Mouse (Mus musculus) ovary, postnatal 36 days (tissue): ENCODE data around the gene Ssc4d.
A peak's percentile ranks its signal among the peaks of the same experiment; 100 is the strongest.

Experiments
- DNase-seq: peaks from one replicate; pipeline ENCODE4 v3.0.0; 2022; ENCODE audit warnings: low spot score, mixed read lengths

Gene Ssc4d

DNA sequence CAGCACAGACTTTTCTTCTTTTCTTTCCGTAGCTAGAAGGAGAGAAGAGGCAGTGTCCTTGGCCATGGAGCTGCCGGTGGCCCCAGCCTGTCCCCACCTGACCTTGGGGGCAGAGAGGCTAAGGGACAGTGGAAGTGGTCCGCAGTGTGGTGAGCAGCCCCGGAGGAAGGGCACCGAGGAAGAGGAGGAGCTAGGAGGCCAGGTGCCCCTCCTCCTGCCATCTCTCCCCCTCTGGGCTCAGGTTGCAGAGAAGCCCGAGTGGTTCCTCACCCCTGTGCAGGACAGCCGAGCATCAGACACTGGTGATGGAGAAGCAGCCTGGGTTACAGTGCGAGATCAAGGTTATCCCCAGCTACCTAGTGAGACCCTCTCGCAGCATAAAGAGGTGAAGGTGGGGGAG lies at the start of gene Ssc4d:
TSS of gene Ssc4d (minus strand) at position 167 of the 400 bp plus-strand sequence.
- DNase-seq, result no peak

GRCm38 (mm10) chr5:136019907-136020306 lies 45.6 kb upstream of the Ssc4d start:
- peak; percentile 20 for DNase-seq

DNA sequence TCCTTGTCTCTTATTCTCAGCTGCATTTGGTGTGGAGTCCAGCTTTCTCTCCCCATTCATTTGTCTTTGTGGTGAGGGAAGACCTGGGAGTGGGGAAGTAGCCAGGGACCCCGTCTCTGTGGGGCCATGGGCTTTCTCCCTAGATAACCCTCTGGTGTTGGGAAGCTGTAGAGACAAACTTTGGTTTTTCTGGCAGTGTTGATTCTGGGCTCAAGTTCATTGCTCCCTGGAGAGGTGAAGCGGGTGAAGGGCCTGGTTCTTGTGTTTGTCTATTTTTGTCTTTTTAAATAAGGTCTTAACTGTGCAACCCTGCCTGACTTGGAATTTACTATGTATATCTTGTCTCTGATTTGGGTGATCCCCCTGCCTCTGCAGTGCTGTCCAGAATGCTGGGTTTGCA lies 44.4 kb upstream of the Ssc4d start:
- DNase-seq, result no peak

DNA sequence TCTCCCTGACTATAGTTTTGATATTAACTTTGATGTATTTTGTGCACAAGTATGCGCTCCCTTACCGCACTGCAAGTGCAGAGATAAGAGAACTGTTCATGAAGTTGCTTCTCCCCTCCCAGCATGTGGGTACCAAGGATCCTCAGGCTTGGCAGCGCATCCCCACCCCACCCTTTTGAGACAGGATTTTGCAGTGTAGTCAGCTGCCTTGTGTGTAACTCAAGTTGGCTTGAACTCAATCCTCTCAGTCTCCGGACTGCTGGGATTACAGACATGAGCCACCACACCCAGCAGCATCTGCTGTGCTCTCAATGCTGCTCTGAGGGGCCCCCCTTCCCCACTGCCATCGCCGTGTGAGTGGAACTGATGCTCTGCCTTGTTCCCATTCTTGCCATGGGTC lies 42.9 kb upstream of the Ssc4d start:
- no peak for DNase-seq

- peak; percentile 78 for DNase-seq
Observed at GRCm38 (mm10) chr5:136016014-136016876, 41.9 kb upstream of the Ssc4d start.

DNA sequence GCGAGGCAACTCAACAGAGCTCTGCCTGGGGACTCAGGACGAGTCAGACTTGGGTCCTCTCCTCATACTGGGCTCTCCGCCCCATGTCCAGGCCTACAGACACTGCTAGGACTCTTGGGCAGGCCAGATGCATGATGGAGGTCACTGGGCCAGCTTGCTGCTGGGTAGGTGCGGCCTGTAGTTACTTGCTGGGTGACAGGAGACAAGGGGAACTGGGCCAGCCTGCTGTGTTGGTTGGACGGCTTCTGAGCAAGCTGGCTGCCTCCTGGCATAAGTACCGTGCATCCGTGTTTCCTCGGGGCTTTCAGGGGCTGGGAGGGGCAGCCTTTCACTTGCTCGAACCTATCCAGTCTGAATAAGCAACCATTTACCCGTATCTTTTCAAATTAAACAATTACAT lies 41.3 kb upstream of the Ssc4d start:
- peak; percentile 19 for DNase-seq

- peak; percentile 67 for DNase-seq
Observed at GRCm38 (mm10) chr5:136014877-136015276, 40.5 kb upstream of the Ssc4d start.

GRCm38 (mm10) chr5:136007745-136008144 lies 33.4 kb upstream of the Ssc4d start:
- DNase-seq, result no peak

DNA sequence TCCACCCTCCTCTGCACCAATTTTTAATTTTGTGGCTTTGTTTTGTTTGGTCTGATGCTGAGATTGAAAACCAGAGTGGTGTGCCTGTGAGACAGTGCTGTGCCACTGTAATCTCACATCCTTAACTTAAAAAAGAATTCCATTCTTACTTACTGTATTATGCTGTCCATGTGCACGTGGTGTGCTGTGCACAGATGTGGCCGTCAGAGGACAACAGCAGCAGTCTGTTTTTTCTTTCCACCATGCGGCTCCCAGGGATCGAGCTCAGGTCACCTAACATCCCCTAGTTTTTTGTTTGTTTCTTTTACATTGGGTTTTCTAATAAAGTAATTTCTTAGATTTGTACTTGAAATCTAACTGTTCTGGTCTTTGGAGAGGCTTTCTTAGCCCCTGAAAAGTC lies 30.2 kb upstream of the Ssc4d start:
- DNase-seq, result no peak

DNA sequence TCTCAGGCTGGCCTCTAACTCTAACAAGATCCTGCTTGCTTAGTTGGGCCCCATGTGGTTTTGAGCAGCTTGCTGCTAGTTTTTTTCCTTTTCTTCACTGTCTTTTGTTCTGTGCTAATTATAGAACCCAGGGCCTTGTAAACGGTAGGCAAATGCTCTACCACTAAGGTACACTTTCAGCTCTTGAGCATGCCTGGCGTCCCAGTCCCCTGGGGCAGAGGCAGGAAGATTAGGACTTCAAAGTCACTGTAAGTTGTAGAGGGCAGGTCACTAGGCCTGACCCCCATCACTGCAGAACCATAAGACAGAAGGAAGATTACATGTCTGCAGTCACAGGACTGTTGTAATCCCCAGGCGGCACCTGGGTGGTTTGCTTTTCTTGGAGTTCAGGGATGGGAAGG lies 28.4 kb upstream of the Ssc4d start:
- DNase-seq, result no peak

DNA sequence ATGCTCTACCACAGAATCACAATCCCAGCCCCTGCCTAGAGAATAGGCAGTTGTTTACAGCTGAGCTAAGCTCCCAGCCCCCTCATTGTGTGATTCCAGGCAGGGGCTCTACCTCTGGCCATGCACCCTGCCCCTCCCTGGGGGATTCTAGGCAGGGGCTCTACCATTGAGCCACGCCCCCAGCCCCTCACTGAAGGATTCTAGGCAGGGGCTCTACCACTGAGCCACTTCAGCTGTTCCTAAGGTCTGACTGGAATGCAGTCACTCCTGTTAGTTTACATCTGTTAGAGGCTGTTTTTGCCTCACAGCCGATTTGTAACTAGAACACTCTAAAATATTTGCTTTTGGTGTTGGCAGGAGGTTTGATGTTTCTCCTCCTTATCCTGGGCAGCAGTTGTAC lies 28.0 kb upstream of the Ssc4d start:
- no peak for DNase-seq

- DNase-seq, result no peak
Observed at GRCm38 (mm10) chr5:136001222-136001621, 26.9 kb upstream of the Ssc4d start.

DNA sequence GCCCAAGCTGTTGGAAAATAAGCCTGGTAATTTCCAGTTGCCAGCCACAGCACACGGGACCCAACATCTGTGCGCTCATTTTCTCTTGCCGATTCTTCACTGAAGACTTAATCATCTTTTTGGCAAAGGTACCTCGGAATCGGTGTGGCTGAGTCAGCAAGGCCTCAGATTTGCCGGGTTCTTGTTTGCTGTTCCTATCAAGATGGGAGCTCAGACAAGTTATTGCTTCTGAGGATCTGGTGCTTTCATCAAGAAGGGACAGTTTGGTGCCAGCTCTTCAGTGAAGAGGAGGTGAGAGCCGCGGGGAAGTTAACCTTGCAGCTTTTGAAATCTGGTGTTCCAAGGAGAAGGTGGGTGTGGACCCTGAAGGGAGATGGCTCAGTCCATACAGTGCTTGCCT lies 21.8 kb upstream of the Ssc4d start:
- DNase-seq, result no peak

DNA sequence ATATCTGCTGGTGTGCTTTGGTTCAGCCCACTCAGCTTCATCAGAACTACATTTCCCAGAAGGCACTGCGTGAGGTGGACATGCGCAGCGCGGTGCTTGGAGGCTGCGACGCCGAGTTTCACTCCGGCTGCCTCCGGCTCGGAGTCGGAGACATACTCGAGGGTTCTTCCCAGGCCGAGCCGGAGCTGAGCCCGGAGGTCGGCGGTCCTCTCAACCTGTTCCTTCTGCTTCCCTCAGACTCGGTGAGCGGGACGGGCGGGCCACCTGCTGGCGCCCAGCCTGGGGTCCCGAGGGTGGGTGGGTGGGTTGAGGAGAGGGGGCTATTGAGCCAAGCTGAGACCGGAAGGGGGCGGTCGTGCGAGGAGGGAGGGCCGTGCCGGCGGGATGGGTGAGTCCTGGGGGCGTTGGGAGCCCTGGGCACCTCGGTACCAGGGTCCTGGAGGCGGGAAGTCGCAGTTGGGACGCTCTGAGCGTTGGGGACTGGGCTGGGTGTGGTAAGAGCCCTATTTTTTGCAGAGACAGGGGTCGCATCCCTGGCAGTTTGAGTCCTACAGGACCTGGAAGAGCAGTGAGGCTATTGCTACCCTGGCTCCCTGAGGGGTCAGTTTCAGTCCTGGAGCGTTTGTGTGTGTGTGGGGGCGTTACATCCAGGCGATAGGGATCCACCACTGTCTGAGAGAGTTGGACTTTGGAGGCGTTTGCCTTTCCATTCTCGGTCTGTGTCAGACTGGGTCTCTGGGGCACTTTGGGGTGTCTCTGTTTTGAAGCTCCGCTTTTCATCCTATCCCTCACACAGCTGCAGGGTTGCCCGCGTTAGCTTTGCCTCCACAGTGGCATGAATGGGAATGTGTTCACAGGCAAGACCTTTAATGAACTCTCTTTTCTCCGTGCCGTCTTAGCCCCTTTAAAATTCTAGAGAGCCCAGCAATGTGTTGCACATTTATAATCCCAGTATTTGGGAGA lies 20.7 kb upstream of the Ssc4d start, which contains the start of gene Dtx2:
TSS of gene Dtx2 (plus strand) at position 76 of the 963 bp plus-strand sequence.
- DNase-seq, result peak; percentile 86

DNA sequence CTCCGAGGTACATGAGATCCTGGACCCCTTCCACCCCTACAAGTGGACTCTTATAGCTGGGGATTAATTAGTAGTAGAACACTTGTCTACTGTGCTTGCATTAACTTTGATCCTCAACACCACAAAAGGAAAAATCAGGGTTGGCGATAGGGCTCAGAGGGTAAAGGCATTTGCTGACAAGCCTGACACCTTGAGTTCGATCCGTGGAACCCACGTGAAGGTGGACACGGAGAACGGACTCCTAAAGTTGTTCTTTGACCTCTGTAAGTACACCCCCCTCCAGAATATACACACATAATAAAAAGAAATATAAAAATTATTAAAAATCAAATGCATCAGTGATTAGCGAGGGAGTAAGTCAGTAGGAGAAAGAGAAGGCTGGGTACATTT lies 20.0 kb upstream of the Ssc4d start:
- DNase-seq, result no peak

DNA sequence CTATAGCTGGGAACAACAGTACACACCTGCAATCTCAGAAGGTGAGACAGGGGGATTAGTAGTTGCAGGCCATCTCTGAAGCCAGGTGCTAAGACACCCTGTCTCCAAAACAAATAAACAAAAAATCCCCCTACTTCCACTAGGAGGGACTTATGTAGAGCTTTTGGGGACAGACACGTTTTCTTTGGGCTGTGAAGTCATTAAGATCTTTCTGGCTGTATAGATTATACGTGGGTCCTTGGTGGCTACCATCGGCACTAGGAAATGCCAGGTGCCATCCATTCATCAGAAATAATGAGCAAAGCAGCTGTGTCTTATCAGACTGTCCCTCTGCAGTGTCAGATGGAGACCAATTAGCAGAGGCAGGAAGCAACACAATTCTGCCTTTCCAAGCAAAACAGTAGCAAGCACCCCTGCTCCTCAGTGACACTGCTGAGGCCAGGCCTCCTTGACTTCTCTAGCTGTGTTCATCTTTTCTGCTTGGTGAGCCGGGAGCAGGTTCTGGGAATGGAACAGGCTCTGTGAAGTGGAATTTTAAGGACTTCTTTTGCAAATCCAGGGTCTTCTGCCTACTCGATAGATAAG lies 19.1 kb upstream of the Ssc4d start:
- no peak for DNase-seq

DNA sequence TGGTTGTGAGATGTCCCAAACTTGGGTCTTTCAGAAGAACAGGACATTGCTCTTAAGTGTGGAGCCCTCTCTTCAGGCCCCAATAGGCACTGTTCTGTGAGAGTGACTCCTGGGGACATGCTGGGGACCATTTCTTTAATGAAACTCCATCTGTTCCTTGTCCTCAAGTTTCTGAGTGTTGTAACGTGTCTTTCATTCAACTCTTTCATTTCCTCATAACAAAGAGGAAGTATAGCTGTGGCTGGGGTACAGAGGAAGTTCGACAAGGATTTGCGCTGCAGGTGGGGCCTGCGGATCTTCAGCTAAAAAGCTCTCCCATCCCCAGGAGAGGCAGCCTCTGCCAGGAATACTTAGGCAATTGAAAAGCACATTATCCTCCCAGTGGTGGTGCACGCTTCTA lies 16.3 kb upstream of the Ssc4d start:
- DNase-seq, result no peak

GRCm38 (mm10) chr5:135987248-135987647 lies 12.9 kb upstream of the Ssc4d start:
- DNase-seq, result no peak

GRCm38 (mm10) chr5:135984546-135985044 lies 10.3 kb upstream of the Ssc4d start:
- DNase-seq, result no peak

DNA sequence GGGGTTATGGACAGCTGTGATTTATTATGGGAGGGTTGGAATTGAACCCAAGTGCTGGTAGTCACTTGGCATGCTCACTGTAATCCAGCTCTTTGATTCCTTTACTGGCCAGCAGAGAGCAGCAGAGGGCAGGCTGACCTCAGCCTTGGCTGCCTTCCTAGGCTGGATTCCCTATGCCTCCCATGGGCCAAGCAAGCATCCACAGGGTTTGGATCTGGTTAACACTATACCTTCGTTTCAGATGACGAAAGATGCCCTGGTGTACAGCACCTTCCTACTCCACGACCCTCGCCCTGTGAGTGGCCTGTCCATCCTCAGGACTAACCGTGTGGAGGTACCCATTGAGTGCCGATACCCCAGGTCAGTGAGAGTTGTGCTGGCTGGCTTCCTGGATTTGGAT lies 8.1 kb upstream of the Ssc4d start:
- DNase-seq, result peak; percentile 56

- no peak for DNase-seq
Observed at GRCm38 (mm10) chr5:135979904-135980303, 5.6 kb upstream of the Ssc4d start, which contains the start of gene Zp3. Gene Zp3 (plus strand): TSS chr5:135980099.

DNA sequence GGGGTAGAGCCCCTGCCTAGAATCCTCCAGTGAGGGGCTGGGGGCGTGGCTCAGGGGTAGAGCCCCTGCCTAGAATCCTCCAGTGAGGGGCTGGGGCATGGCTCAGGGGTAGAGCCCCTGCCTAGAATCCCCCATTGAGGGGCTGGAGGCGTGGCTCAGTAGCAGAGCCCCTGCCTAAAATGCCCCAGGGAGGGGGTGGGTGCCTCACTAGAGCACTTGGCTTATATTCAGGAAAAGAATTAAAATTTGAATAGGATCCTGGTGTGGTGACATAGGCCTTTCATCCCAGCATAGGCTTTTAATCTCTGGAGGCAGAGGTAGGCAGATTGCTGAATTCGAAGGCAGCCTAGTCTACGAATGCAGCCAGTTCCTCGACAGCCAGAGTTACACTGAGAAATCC lies 5.0 kb upstream of the Ssc4d start:
- DNase-seq, result no peak
